Mouse (Mus musculus) G1E (cell line): ENCODE results near the gene Cct8.

Source experiments
- CTCF ChIP-seq: IDR thresholded peaks from 2 replicates; pipeline ENCODE4 v1.5.1; 2012; ENCODE audit warnings: low read depth, low read length, inconsistent platforms, mixed read lengths
- GATA1 ChIP-seq: IDR thresholded peaks from 2 replicates; pipeline ENCODE4 v1.6.1; 2012; ENCODE audit warnings: borderline replicate concordance, low read length, inconsistent platforms, mixed read lengths
- GATA2 ChIP-seq: IDR thresholded peaks from 2 replicates; pipeline ENCODE4 v1.6.1; 2012; ENCODE audit warnings: low read depth, low read length, inconsistent platforms, borderline replicate concordance
- POLR2AphosphoS5 ChIP-seq: IDR thresholded peaks from 2 replicates; pipeline ENCODE4 v1.6.1; 2012; ENCODE audit warnings: low read depth, low read length, inconsistent platforms; ENCODE audit not compliant: insufficient replicate concordance
- TAL1 ChIP-seq: conservative IDR thresholded peaks from 2 replicates; pipeline ENCODE4 v1.6.1; 2012; ENCODE audit warnings: low read depth, low read length, inconsistent platforms, mixed read lengths

GRCm38 (mm10) chr16:87454419-87455179, 41.1 kb downstream of the Cct8 start, which contains the start of gene Usp16:
- TF ChIP-seq CTCF: no peak
- TF ChIP-seq POLR2AphosphoS5: no peak
- no peak for TF ChIP-seq TAL1
- TF ChIP-seq GATA1: no peak
- TF ChIP-seq GATA2: no peak
